Mouse (Mus musculus) lung, adult 2 months (tissue): ENCODE measurements at regions not wholly inside any gene's neighbourhood (a gene's known extent, or its start where the extent isn't known, plus 50 kb on each side); places are given as distances from the start of the nearest gene placed in this dataset.

Source experiments
- CTCF ChIP-seq: fragments of 200-500 bp; IDR thresholded peaks from 2 replicates; pipeline ENCODE4 v1.5.1; 2011; ENCODE audit warnings: mild to moderate bottlenecking, low read length, control low read depth; ENCODE audit not compliant: insufficient read depth
- POLR2A ChIP-seq: fragments of 200-500 bp; IDR thresholded peaks from 2 replicates; pipeline ENCODE4 v1.6.1; 2011; ENCODE audit warnings: low read depth, mild to moderate bottlenecking, control low read depth, low read length, borderline replicate concordance; ENCODE audit errors: extremely low read depth

DNA sequence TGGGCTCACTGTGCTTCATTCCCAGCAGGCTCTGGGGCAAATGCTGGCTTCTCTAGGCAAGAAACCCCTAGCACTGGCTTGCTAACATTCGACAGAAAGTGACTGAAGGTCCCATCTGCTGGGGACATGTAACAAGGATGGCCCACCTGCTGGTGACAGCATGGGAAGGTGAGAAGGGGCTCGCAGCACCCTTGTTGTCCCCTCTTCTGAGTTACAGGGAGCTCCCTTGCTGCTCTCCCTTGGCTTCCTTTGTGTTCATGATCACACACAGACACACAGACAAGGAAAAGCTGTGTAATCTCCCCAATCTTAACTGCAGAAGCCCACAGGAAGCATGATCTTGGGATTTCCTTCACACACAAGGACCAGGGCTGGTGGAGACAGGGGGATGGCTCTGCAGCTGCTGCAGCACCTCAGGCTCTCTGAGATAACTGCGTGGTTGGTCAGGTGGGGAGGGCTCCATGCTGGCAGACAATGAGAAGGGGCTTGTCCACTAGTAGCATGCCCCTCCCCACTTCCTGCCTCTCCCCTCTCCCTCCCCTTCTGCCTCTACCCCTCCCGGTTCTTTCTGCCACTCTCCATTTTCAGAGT lies 95.3 kb upstream of the Trpm1 start:
- no peak for TF ChIP-seq POLR2A
- TF ChIP-seq CTCF, result no peak
